Mouse (Mus musculus): Measurements from ENCODE around the gene Catsper2.

DNA sequence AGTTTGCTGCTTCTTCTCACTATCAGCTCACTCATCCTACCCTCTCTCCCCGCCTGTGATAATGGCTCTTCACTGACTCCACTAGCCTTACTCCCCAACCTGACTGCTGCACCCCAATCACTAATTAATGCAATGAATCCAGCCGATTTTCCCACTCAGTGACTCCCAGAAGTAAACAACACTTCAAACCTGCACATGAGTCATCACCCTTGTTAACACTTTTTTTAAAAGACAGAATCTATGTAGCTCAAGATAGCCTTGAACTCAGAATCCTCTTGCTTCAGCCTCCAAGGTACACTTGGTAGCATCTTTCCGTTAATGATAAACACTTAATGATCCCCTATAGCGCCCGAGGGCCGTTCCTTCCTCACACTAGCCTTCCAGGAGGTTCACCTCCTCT is 59.2 kb downstream of the Catsper2 start:
- no peak for TF ChIP-seq CTCF (IDR thresholded peaks at IDR 0.05; ENCODE audit: control insufficient read depth, insufficient read depth, insufficient replicate concordance, low read depth, low read length)
- no peak for TF ChIP-seq POLR2A (IDR thresholded peaks at IDR 0.05; ENCODE audit: control insufficient read depth, low read depth, low read length)

All from testis, adult 2 months (tissue).